Mouse (Mus musculus): ENCODE measurements at regions not wholly inside any gene's neighbourhood (a gene's known extent, or its start where the extent isn't known, plus 50 kb on each side); places are given as distances from the start of the nearest gene placed in this dataset.

- H3K9ac ChIP-seq = no peak overlapping the region
- ATAC-seq (replicated peaks; ENCODE audit: low FRiP score) = no peak
- 40% methylated on average over 9 of the region's 9 CpGs for WGBS
- no peak overlapping the region for H3K27ac ChIP-seq
- no peaks in the 10 kb centered on the region for H3K36me3 ChIP-seq
- no peak overlapping the region for H3K4me3 ChIP-seq (replicated peaks)
- no peaks in the 10 kb centered on the region for H3K27me3 ChIP-seq
- H3K9me3 ChIP-seq (replicated peaks) = no peaks in the 10 kb centered on the region
- 0 out of 2 replicates have a peak overlapping the region, but pooled peaks have one; percentile 12 for H3K4me2 ChIP-seq
- H3K4me1 ChIP-seq = peaks cover 6% of the 10 kb centered on the region; the same call in 1 of the 2 replicates
Measured at GRCm38 (mm10) chr2:61110591-61110990, 147.6 kb upstream of the Rbms1 start.

DNA sequence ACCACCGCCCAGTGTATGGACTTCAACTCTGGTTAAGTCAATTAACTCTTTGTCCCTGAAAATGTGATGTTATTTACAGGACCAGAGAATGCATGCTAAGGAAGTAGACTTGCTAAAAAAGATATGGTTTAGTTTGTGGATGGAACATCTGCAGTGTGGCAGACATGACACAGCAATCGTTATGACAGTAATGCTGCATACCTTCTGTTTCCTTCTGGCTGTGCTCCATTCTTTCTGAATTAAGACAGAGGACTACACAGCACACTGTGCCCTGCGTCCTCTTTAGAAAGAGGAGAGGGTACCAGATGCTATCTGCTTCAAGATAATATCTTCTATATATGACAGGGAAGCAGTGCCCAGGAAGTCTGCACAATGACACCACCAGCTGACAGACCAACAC, 146.6 kb upstream of the Rbms1 start:
- 80% methylated on average over 3 of the region's 3 CpGs for WGBS

GRCm38 (mm10) chr2:61105169-61105568, 142.2 kb upstream of the Rbms1 start:
- ATAC-seq (replicated peaks; ENCODE audit: low FRiP score) = no peak
- H3K9ac ChIP-seq = no peak overlapping the region
- H3K27ac ChIP-seq = no peak overlapping the region
- H3K4me1 ChIP-seq = peaks cover 9% of the 10 kb centered on the region
- 93% methylated on average over 6 of the region's 6 CpGs for WGBS
- no peaks in the 10 kb centered on the region for H3K27me3 ChIP-seq
- no peak overlapping the region for H3K4me3 ChIP-seq (replicated peaks)
- H3K36me3 ChIP-seq = no peaks in the 10 kb centered on the region
- no peaks in the 10 kb centered on the region for H3K9me3 ChIP-seq (replicated peaks)
- H3K4me2 ChIP-seq = no peak overlapping the region

More for the DNA sequence above, 146.6 kb upstream of the Rbms1 start:
- ATAC-seq (replicated peaks; ENCODE audit: low FRiP score) = no peak
- H3K4me1 ChIP-seq = peaks cover 6% of the 10 kb centered on the region; the same call in 1 of the 2 replicates
- H3K4me2 ChIP-seq = no peak overlapping the region
- H3K27ac ChIP-seq = no peak overlapping the region
- no peaks in the 10 kb centered on the region for H3K27me3 ChIP-seq
- no peaks in the 10 kb centered on the region for H3K9me3 ChIP-seq (replicated peaks)
- no peaks in the 10 kb centered on the region for H3K36me3 ChIP-seq
- H3K4me3 ChIP-seq (replicated peaks) = no peak overlapping the region
- no peak overlapping the region for H3K9ac ChIP-seq

- no peaks in the 10 kb centered on the region for H3K36me3 ChIP-seq
- no peak overlapping the region for H3K9ac ChIP-seq
- no peak overlapping the region for H3K4me2 ChIP-seq
- WGBS = 19% methylated on average over 4 of the region's 4 CpGs
- no peaks in the 10 kb centered on the region for H3K9me3 ChIP-seq (replicated peaks)
- H3K4me3 ChIP-seq (replicated peaks) = no peak overlapping the region
- ATAC-seq (replicated peaks; ENCODE audit: low FRiP score) = peak; percentile 79
- H3K27ac ChIP-seq = 0 out of 2 replicates have a peak overlapping the region, but pooled peaks have one; percentile 18
- H3K27me3 ChIP-seq = no peaks in the 10 kb centered on the region
- H3K4me1 ChIP-seq = peaks cover 9% of the 10 kb centered on the region
Measured at GRCm38 (mm10) chr2:61100854-61101253, 137.9 kb upstream of the Rbms1 start.

GRCm38 (mm10) chr2:61088501-61088900, 125.5 kb upstream of the Rbms1 start:
- H3K36me3 ChIP-seq = no peaks in the 10 kb centered on the region
- no peak for ATAC-seq (replicated peaks; ENCODE audit: low FRiP score)
- H3K9me3 ChIP-seq (replicated peaks) = no peaks in the 10 kb centered on the region
- H3K4me2 ChIP-seq = no peak overlapping the region
- H3K9ac ChIP-seq = no peak overlapping the region
- H3K4me1 ChIP-seq = no peaks in the 10 kb centered on the region
- no peak overlapping the region for H3K27ac ChIP-seq
- no peaks in the 10 kb centered on the region for H3K27me3 ChIP-seq
- no peak overlapping the region for H3K4me3 ChIP-seq (replicated peaks)

DNA sequence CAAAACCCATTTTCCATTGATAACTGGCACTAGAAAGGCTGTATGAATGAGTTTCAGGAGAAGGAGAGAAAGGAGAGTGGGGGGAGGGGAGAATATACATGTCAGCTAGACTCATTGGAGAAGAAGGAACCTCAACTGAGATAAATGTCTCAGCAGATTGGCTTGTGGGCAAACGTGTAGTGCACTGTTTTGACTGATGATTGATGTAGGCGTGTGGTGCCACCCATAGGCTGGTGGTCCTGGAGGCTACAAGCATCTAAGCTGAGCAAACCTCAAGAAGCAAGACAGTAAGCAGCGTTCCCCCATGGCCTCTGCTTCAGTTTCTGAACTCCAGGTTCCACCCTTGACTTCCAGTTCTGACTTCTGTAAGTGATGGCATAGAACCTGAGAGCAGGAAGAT, 121.8 kb upstream of the Rbms1 start:
- H3K27ac ChIP-seq = no peak overlapping the region
- H3K9ac ChIP-seq = no peak overlapping the region
- H3K4me3 ChIP-seq (replicated peaks) = no peak overlapping the region
- H3K4me2 ChIP-seq = no peak overlapping the region
- no peaks in the 10 kb centered on the region for H3K36me3 ChIP-seq
- no peaks in the 10 kb centered on the region for H3K27me3 ChIP-seq
- ATAC-seq (replicated peaks; ENCODE audit: low FRiP score) = no peak
- 67% methylated on average over 3 of the region's 3 CpGs for WGBS
- H3K4me1 ChIP-seq = no peaks in the 10 kb centered on the region
- H3K9me3 ChIP-seq (replicated peaks) = no peaks in the 10 kb centered on the region

DNA sequence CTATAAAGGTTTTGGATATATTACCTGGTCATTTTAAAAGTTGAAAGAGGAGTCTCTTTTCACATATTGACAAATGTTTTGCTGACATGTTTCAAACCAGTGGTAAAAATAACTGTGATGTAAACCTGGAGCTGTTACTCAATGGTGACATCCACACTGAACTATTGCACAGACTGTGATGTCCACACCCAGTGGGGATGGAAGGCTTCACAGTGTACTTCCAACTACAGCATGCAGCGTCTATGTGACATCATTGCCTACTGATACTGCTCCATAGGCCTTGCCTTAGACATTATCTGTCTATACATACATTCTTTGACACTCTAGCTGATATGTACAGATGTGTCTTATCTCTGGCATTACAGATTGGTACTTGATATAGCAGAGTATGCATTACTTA, 120.1 kb upstream of the Rbms1 start:
- no peaks in the 10 kb centered on the region for H3K9me3 ChIP-seq (replicated peaks)
- H3K4me2 ChIP-seq = no peak overlapping the region
- no peak overlapping the region for H3K27ac ChIP-seq
- ATAC-seq (replicated peaks; ENCODE audit: low FRiP score) = no peak
- 94% methylated on average over 1 of the region's 1 CpGs for WGBS
- H3K4me1 ChIP-seq = no peaks in the 10 kb centered on the region
- H3K4me3 ChIP-seq (replicated peaks) = no peak overlapping the region
- no peaks in the 10 kb centered on the region for H3K36me3 ChIP-seq
- no peaks in the 10 kb centered on the region for H3K27me3 ChIP-seq
- no peak overlapping the region for H3K9ac ChIP-seq

DNA sequence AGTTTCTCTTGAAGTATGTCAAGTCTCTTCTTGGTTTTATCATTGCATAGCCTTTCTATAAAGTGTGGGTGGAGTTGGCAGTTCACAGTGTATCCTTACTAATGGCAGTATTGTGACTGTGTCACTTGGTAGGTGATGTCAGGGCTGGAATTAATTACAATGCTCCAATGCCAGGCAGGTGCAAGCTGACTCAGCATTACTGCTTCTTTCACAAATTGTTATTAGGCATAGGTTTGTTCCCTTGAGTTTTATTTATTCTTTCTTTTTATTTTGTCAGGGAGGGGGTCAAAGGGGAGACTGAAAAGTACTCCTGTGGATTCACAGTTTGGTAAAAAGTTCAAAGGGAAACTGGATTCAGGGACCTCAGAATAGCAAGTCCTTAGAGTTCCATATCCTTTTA, 119.6 kb upstream of the Rbms1 start:
- no peaks in the 10 kb centered on the region for H3K4me1 ChIP-seq
- no peak overlapping the region for H3K4me2 ChIP-seq
- H3K27ac ChIP-seq = no peak overlapping the region
- no peak for ATAC-seq (replicated peaks; ENCODE audit: low FRiP score)
- no peak overlapping the region for H3K9ac ChIP-seq
- no peaks in the 10 kb centered on the region for H3K27me3 ChIP-seq
- no peaks in the 10 kb centered on the region for H3K36me3 ChIP-seq
- H3K4me3 ChIP-seq (replicated peaks) = no peak overlapping the region
- no peaks in the 10 kb centered on the region for H3K9me3 ChIP-seq (replicated peaks)

DNA sequence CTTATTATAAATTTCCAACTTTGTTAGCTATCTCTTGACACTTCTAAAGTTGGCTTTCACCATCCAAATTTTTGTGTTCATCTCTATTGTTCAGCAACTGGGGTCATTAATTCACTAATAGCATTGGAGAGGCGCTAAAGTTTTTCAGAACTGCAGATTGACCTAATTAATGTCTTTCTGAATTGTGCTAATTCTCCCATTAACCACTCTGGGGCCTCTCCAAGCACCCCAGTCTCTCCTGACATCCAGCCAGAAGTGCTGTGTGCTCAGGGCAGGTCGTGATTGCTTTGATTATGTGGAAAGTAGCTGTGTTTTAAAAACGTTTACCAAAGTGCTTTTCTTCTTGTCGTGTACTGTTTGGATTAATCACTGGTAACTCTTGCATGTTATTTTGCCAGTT, 117.0 kb upstream of the Rbms1 start:
- ATAC-seq (replicated peaks; ENCODE audit: low FRiP score) = no peak
- Histone ChIP-seq H3K9me3 (replicated peaks) (no peaks in the 10 kb centered on the region), H3K4me1 (no peaks in the 10 kb centered on the region), H3K9ac (no peak overlapping the region), H3K4me2 (no peak overlapping the region), H3K36me3 (no peaks in the 10 kb centered on the region), H3K27ac (no peak overlapping the region), H3K27me3 (no peaks in the 10 kb centered on the region), H3K4me3 (replicated peaks) (no peak overlapping the region)
- 51% methylated on average over 4 of the region's 4 CpGs for WGBS

DNA sequence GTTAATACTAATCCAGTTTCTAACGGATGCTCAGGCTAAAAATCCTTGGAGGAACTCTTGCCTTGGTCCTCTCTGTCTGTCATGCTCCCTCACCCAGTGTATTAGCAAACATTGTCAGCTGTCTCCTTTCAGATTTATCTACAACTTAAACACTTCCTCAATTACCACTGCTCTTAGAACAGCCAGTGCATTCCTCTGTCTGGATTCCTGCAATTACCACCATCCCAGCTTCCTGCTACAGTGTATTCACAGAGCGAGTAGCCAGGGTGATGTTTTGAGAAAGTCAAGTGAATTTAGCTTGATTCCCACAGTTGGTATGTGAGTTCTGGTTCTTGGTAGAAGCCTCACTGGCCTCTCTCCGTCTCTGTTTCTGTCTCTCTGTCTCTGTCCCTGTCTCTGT, 108.0 kb upstream of the Rbms1 start:
- Histone ChIP-seq H3K9me3 (replicated peaks) (no peaks in the 10 kb centered on the region), H3K4me1 (no peaks in the 10 kb centered on the region), H3K4me2 (no peak overlapping the region), H3K27ac (no peak overlapping the region), H3K27me3 (no peaks in the 10 kb centered on the region), H3K36me3 (no peaks in the 10 kb centered on the region), H3K4me3 (replicated peaks) (no peak overlapping the region), H3K9ac (no peak overlapping the region)
- ATAC-seq (replicated peaks; ENCODE audit: low FRiP score) = no peak
- 45% methylated on average over 3 of the region's 3 CpGs for WGBS

DNA sequence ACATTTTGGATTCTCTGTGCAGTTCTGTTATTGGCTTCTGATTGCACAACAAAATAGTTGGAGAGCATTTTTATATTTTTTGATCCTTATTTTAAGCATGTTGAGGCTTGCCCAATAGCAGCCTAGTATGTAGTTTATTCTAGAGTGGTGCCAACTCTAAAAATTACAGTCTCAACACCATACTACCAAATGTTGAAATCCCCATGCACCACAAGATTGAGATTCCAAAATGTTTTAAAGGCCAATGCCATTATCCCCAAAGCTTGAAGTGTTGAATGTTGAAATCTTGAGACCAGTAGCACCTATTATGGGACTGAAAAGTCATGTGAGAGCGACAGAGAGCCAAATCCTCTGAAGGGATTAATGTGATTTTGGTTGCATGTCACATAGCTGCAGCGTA, 104.9 kb upstream of the Rbms1 start:
- Histone ChIP-seq H3K4me1 (no peaks in the 10 kb centered on the region), H3K27ac (no peak overlapping the region), H3K4me3 (replicated peaks) (no peak overlapping the region), H3K4me2 (no peak overlapping the region), H3K9ac (no peak overlapping the region), H3K9me3 (replicated peaks) (no peaks in the 10 kb centered on the region), H3K36me3 (no peaks in the 10 kb centered on the region), H3K27me3 (no peaks in the 10 kb centered on the region)
- no peak for ATAC-seq (replicated peaks; ENCODE audit: low FRiP score)
- WGBS = 87% methylated on average over 2 of the region's 2 CpGs

DNA sequence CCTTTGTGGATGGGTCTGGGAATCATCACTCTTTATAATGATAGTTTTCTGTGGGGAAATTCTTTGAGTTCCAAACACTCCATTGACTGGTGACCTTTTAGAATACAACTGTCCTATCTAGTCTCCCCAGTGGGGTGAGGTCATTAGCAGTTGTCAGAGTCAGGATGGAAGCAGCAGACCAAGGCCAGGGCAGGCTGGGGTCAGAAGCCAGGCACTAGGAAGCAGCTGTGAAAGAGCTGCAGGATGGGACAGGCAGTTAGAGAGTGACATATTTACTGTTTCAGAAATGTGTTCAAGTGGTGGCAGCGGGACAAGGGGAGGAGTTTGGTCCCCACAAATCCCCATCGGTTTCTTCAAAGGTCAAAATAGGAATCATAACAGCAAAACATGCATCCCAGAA, 99.1 kb upstream of the Rbms1 start:
- H3K4me2 ChIP-seq = no peak overlapping the region
- peaks cover 29% of the 10 kb centered on the region for H3K4me1 ChIP-seq
- H3K27me3 ChIP-seq = no peaks in the 10 kb centered on the region
- WGBS = 14% methylated on average over 2 of the region's 2 CpGs
- H3K27ac ChIP-seq = no peak overlapping the region
- no peak overlapping the region for H3K9ac ChIP-seq
- no peaks in the 10 kb centered on the region for H3K36me3 ChIP-seq
- ATAC-seq (replicated peaks; ENCODE audit: low FRiP score) = peak; percentile 67; the same call in 1 of the 2 replicates
- H3K9me3 ChIP-seq (replicated peaks) = no peaks in the 10 kb centered on the region
- no peak overlapping the region for H3K4me3 ChIP-seq (replicated peaks)

- no peak for ATAC-seq (replicated peaks; ENCODE audit: low FRiP score)
- H3K27me3 ChIP-seq = no peaks in the 10 kb centered on the region
- no peaks in the 10 kb centered on the region for H3K36me3 ChIP-seq
- H3K9me3 ChIP-seq (replicated peaks) = no peaks in the 10 kb centered on the region
- H3K9ac ChIP-seq = no peak overlapping the region
- WGBS = 88% methylated on average over 1 of the region's 1 CpGs
- H3K27ac ChIP-seq = no peak overlapping the region
- peaks cover 29% of the 10 kb centered on the region for H3K4me1 ChIP-seq
- no peak overlapping the region for H3K4me2 ChIP-seq
- H3K4me3 ChIP-seq (replicated peaks) = no peak overlapping the region
Measured at GRCm38 (mm10) chr2:61060906-61061305, 97.9 kb upstream of the Rbms1 start.
